Mouse (Mus musculus) spleen, adult 2 months (tissue): ENCODE results near the gene Trib3.

Experiments
- CTCF ChIP-seq: fragments of 200-500 bp; IDR thresholded peaks from 2 replicates; pipeline ENCODE4 v1.5.1; 2011; ENCODE audit warnings: mild to moderate bottlenecking, inconsistent platforms; ENCODE audit not compliant: insufficient read depth, insufficient read length, insufficient replicate concordance; ENCODE audit errors: extremely low read depth
- POLR2A ChIP-seq: fragments of 200-500 bp; IDR thresholded peaks from 2 replicates; pipeline ENCODE4 v1.6.1; 2011; ENCODE audit warnings: low read depth, low read length, inconsistent platforms

GRCm38 (mm10) chr2:152333345-152334006 is 10.4 kb downstream of the Trib3 start:
- TF ChIP-seq CTCF = no peak
- no peak for TF ChIP-seq POLR2A
